ENCODE assay signal across 35 mouse cellular contexts in genomic region chr14:52052720-52053119, GRCm38 (mm10). TPM values are rescaled to one million over a fixed set of nuclear protein-coding genes. Genes with fewer than 3 reads are reported as not detected.
"Had no signal": no experiment of that assay in that cellular context is flagged by ENCODE, and none has a peak within 500 bp of the region (broad histone marks: within the 10 kb centered on the region; RNA-seq: fewer than 3 reads in every experiment).

No protein-coding gene starts in this region.

RNA-seq across cellular contexts. Expression of gene Olfr221, which starts 10.5 kb away (rescaled TPM):
- total RNA-seq: gastrocnemius, adult 18-20 months; gastrocnemius, adult 8-10 months; gastrocnemius, postnatal 14 days; gastrocnemius, postnatal 36 days; heart, adult 18-20 months; heart, adult 8-10 months; heart, postnatal 10 days; heart, postnatal 25 days; heart, postnatal 4 days; layer of hippocampus, adult 2 months; layer of hippocampus, postnatal 10 days; layer of hippocampus, postnatal 25 days; left cerebral cortex, adult 2 months; left cerebral cortex, postnatal 14 days; left cerebral cortex, postnatal 36 days had no signal
- polyA plus RNA-seq: gonadal fat pad, adult 2 months; heart, embryonic 10.5 days; heart, embryonic 12.5 days; heart, embryonic 14.5 days; heart, embryonic 16.5 days; hindbrain, embryonic 10.5 days; hindbrain, embryonic 12.5 days; hindbrain, embryonic 14.5 days; hindbrain, embryonic 16.5 days; inflammation-experienced regulatory T-cells, adult 6 months; intestine, embryonic 15.5 days; intestine, postnatal 0 days; kidney, embryonic 14.5 days; kidney, embryonic 16.5 days; limb, embryonic 10.5 days; limb, embryonic 12.5 days; limb, embryonic 14.5 days; liver, embryonic 11.5 days; liver, embryonic 13.5 days; liver, embryonic 15.5 days had no signal

RNA-seq across cellular contexts. Expression of gene Rpgrip1, which starts 57.8 kb away (rescaled TPM):
- total RNA-seq: gastrocnemius, adult 8-10 months; gastrocnemius, postnatal 36 days; heart, postnatal 25 days had no signal
